Mouse (Mus musculus) ovary, adult 10 weeks (tissue): ENCODE data around the gene Gm28961. TPM values are rescaled to one million over a fixed set of nuclear protein-coding genes. Genes with fewer than 3 reads are reported as not detected.

Experiments
- polyA plus RNA-seq: library from polyadenylated mRNA; stranded (reverse); fragments of 350-450 nt; fragmentation: Illumina TruSeq; extraction: RNeasy Lipid Tissue Mini Kit (QIAGEN cat#74804); gene quantifications from one replicate; pipeline ENCODE4 v1.2.3, GENCODE M21; 2014

Gm28961 gene
- not detected for polyA plus RNA-seq

DNA sequence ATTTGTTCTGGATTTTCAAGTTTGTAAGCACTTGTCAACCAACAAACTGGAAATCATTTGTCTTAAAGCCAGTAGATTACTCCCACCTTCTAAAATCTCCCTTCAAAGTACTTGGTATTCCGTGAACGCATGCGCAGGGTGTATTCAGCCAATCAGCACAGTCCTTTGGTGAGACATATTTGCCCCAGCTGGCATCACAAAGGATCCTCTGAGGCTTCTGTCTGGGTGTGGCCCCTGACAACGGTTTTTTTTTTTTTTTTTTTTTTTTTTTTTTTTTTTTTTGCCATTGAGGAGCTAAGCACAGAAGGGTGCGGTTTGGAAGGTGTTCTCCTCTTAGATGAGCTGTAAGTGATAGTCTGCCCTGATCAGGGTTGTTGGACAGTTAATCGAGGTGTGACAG is at the start of gene Gm28961:
Gene Gm28961 (plus strand): TSS at position 301 of the 400 bp plus-strand sequence.

Other genes starting within 250 kb of the Gm28961 start
- not detected for gene Gm21943, start 172.0 kb upstream of the Gm28961 start, polyA plus RNA-seq